Mouse (Mus musculus) large intestine, adult 2 months (tissue): ENCODE results near the gene Sptbn2. TPM values are rescaled to one million over a fixed set of nuclear protein-coding genes. Genes with fewer than 3 reads are reported as not detected.

Experiments
- DNase-seq: peaks from one replicate; pipeline ENCODE4 v3.0.0-alpha.2; 2012; ENCODE audit warnings: low read depth, low spot score
- WGBS: fragments of 180-500 bp; shearing (Covaris S2); methylation state at CpG from one replicate; pipeline ENCODE4 v1.1.7; 2018; 5-methylcytosine and 5-hydroxymethylcytosine counted together
- polyA plus RNA-seq: library from polyadenylated mRNA; depleted of rRNA; stranded (reverse); fragments of >200 nt; gene quantifications from 2 replicates; pipeline ENCODE4 v1.2.3, GENCODE M21; 2012

The Sptbn2 gene
- polyA plus RNA-seq, 1 experiment = 0.12 TPM

GRCm38 (mm10) chr19:4720112-4720511 lies 9.1 kb downstream of the Sptbn2 start:
- 47% methylated on average over 15 of the region's 15 CpGs for WGBS
- DNase-seq = no peak

- WGBS = 10% methylated on average over 11 of the region's 11 CpGs
- DNase-seq = peak; percentile 62
These were observed 9.8 kb downstream of the Sptbn2 start for GRCm38 (mm10) chr19:4720671-4721244.

- WGBS = 82% methylated on average over 9 of the region's 9 CpGs
- no peak for DNase-seq
These were observed 18.2 kb downstream of the Sptbn2 start for GRCm38 (mm10) chr19:4729186-4729585.

GRCm38 (mm10) chr19:4733052-4733451 lies 22.1 kb downstream of the Sptbn2 start:
- no peak for DNase-seq
- 84% methylated on average over 3 of the region's 3 CpGs for WGBS

GRCm38 (mm10) chr19:4737866-4738265 lies 26.9 kb downstream of the Sptbn2 start:
- DNase-seq = no peak
- WGBS = 79% methylated on average over 13 of the region's 13 CpGs

GRCm38 (mm10) chr19:4739053-4739452 lies 28.1 kb downstream of the Sptbn2 start:
- 92% methylated on average over 11 of the region's 11 CpGs for WGBS
- no peak for DNase-seq

GRCm38 (mm10) chr19:4739762-4740161 lies 28.8 kb downstream of the Sptbn2 start:
- 92% methylated on average over 5 of the region's 5 CpGs for WGBS
- DNase-seq = no peak

GRCm38 (mm10) chr19:4741482-4741881 lies 30.5 kb downstream of the Sptbn2 start:
- 81% methylated on average over 10 of the region's 10 CpGs for WGBS
- no peak for DNase-seq

- 93% methylated on average over 6 of the region's 6 CpGs for WGBS
- DNase-seq = no peak
These were observed 31.3 kb downstream of the Sptbn2 start for GRCm38 (mm10) chr19:4742229-4742628.

GRCm38 (mm10) chr19:4743524-4743923 lies 32.6 kb downstream of the Sptbn2 start:
- whole genome bisulfite sequencing = 43% methylated on average over 5 of the region's 5 CpGs
- DNase-seq = no peak

GRCm38 (mm10) chr19:4744026-4744425 lies 33.1 kb downstream of the Sptbn2 start:
- WGBS = 85% methylated on average over 14 of the region's 14 CpGs
- no peak for DNase-seq

GRCm38 (mm10) chr19:4745057-4745456 lies 34.1 kb downstream of the Sptbn2 start:
- DNase-seq = no peak
- 64% methylated on average over 9 of the region's 9 CpGs for WGBS

GRCm38 (mm10) chr19:4745681-4746080 lies 34.7 kb downstream of the Sptbn2 start:
- WGBS = 94% methylated on average over 10 of the region's 10 CpGs
- no peak for DNase-seq

- 85% methylated on average over 14 of the region's 14 CpGs for WGBS
- DNase-seq = no peak
These were observed 35.6 kb downstream of the Sptbn2 start for GRCm38 (mm10) chr19:4746611-4747010.

- WGBS = 89% methylated on average over 9 of the region's 9 CpGs
These were observed 36.8 kb downstream of the Sptbn2 start for GRCm38 (mm10) chr19:4747631-4748312.

GRCm38 (mm10) chr19:4748493-4748892 lies 37.5 kb downstream of the Sptbn2 start:
- no peak for DNase-seq
- 85% methylated on average over 10 of the region's 10 CpGs for WGBS

More at GRCm38 (mm10) chr19:4747631-4748312, 36.8 kb downstream of the Sptbn2 start:
- DNase-seq = no peak

GRCm38 (mm10) chr19:4749975-4750374 lies 39.0 kb downstream of the Sptbn2 start:
- whole genome bisulfite sequencing = 88% methylated on average over 6 of the region's 6 CpGs

GRCm38 (mm10) chr19:4755565-4756192 lies 44.7 kb downstream of the Sptbn2 start:
- WGBS = under 1% methylated on average over 10 of the region's 10 CpGs
- peak; percentile 76 for DNase-seq

More at GRCm38 (mm10) chr19:4749975-4750374, 39.0 kb downstream of the Sptbn2 start:
- DNase-seq = no peak

GRCm38 (mm10) chr19:4756193-4756911 lies 45.4 kb downstream of the Sptbn2 start, which contains the start of gene Rbm4b:
Rbm4b (plus strand) TSS chr19:4756497.
- under 1% methylated on average over 64 of the region's 65 CpGs for WGBS
- DNase-seq = peak; percentile 57

GRCm38 (mm10) chr19:4756921-4757320 lies 46.0 kb downstream of the Sptbn2 start:
- no peak for DNase-seq
- WGBS = under 1% methylated on average over 9 of the region's 9 CpGs
